Mouse (Mus musculus) monocyte, adult 2 months (primary cell): ENCODE results near the gene Dusp13.

ENCODE experiments used
- DNase-seq, 2 experiments: peaks; one replicate each; pipeline ENCODE4 v3.0.0; 2022; ENCODE audit warnings: low spot score in 2 of 2, low read depth in 1 of 2

The Dusp13 gene

GRCm38 (mm10) chr14:21747436-21748141 lies 3.4 kb downstream of the Dusp13 start:
- DNase-seq = no peak

DNA sequence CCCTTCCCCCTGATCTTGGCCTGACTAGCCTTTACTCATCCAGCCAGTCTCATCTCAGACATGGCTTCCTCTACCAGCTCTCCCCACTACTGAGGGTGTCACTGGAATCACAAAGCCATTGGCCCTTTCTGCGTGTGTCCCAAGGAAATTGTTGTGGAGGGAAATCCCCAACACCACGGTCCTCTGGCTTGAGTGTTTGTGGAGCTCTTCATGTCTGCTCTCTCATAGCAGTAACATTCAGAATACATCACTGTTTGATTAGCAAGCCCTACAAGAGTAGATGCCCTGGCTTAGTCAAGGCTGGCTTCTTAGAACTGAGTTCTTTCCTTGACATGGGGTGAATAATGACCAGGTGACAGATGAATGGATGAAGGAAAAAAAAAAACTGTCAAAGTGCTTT lies 4.1 kb downstream of the Dusp13 start:
- DNase-seq = no peak

GRCm38 (mm10) chr14:21746251-21746650 lies 4.7 kb downstream of the Dusp13 start:
- DNase-seq = no peak

GRCm38 (mm10) chr14:21745149-21745548 lies 5.8 kb downstream of the Dusp13 start:
- DNase-seq = peak; percentile 33 to 47

- no peak for DNase-seq
Measured at GRCm38 (mm10) chr14:21744169-21744568, 6.8 kb downstream of the Dusp13 start.

- no peak for DNase-seq
Measured at GRCm38 (mm10) chr14:21742441-21742840, 8.5 kb downstream of the Dusp13 start.

DNA sequence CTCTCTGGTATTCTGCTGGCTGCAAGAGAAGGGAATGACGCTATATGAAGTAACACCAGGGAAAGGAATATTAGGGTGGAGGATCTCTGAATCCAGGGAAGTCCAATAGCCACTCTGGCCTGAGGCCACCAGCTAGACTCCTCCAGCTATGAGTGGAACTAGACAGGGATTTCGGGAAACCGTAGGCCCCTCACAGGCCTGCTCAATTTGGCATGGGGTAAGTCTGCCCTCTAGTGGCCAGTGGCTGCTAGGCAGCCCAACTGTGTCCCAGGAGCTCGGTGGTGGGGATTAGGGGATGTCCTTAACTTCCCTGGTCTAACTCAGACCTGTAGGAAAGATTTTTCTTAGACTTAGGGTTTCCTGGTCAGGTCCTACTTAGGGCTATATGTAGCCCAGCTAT lies 9.2 kb downstream of the Dusp13 start:
- peak; percentile 33 to 58 for DNase-seq

DNA sequence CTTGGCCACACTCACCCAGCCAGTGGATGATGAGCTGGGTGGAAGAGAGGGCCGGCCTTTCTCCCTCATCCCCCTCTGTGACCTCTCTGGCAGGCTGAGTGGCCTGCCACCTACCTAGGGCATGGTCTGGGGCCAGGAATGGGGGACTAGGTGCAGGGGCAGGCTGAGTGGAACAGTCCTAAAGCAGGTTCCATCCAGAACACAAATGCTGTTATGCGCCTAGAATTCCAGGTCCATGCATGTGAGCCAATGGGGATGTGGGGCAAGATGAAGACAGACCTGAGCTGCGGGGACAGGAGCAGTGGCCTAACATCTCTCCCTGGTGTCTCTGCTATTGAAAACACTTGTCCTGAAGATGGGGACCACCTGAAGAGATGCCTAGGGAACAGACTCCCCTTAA lies 9.7 kb downstream of the Dusp13 start:
- DNase-seq = no peak

DNA sequence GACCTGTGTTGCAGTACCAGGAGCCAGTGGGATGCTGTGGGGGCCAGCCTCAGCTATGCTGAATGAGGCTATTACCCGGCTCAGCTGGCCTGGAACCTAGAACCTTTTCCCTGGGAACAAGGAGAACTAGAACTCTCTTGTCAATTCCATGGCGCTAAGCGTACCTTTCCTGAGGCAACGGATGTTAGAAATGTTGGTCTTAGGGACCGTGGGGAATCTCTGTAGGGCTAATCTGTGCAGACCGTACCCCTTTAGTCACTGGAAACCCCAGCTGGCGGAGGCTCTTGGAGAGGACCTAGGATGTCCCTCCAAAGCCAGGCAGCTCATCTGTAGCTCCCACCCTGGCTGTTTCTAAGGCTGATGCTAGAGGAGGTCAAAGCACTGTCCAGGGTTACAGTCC lies 10.6 kb downstream of the Dusp13 start:
- no peak for DNase-seq

- no peak for DNase-seq
Measured at GRCm38 (mm10) chr14:21733131-21733905, 17.7 kb downstream of the Dusp13 start.

DNA sequence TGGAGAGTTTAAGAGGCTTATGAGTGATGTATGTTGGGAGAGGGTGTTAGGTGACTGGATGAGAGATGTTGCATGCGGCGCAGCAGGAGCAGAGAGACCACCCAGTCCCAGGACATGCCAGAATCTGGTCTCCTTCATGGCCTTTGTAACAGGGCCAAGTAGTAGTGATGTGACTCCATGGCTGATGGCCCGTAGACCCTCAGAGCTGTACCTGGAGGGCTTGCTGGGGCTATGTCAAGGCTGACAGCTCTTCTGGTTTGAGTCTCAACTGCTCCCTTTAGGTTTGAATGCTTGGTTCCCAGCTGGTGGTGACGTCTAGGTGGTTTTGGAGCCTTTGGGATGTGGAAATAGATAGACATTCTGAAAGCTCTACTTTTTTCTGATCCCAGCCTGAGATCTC lies 21.0 kb downstream of the Dusp13 start:
- no peak for DNase-seq

DNA sequence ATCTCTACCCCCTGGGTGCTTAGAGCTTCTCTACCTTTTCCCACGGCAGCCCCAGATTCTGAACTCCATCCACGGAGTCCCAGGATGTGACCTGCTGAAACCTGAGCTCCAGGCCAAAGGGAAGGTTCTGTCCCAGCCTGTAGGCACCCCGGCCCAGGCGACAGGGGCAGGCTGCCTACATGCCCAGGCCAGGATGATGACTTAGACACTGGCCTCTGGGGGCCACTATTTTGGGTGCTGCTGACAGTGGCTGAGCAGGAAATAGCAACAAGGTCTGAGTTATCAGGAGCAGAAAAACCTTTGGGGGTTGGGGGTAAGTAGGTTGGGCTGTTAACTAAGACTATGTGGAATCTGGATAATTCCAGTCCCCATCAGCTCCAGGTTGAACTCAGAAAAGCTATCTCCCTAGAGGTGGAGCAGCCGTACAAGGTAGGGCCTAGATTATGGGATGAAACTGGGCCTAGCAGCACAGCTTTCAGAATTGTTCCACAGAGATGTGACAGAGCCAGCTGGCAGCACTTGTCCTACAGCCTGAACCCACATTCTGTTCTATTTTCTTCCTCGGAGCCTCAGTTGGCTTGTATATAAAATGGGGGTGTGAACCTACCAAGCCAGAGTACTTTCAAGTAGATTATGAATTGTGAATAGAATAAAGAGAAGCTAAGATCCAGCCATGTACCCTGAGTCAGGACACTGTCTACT lies 21.8 kb downstream of the Dusp13 start:
- no peak for DNase-seq

DNA sequence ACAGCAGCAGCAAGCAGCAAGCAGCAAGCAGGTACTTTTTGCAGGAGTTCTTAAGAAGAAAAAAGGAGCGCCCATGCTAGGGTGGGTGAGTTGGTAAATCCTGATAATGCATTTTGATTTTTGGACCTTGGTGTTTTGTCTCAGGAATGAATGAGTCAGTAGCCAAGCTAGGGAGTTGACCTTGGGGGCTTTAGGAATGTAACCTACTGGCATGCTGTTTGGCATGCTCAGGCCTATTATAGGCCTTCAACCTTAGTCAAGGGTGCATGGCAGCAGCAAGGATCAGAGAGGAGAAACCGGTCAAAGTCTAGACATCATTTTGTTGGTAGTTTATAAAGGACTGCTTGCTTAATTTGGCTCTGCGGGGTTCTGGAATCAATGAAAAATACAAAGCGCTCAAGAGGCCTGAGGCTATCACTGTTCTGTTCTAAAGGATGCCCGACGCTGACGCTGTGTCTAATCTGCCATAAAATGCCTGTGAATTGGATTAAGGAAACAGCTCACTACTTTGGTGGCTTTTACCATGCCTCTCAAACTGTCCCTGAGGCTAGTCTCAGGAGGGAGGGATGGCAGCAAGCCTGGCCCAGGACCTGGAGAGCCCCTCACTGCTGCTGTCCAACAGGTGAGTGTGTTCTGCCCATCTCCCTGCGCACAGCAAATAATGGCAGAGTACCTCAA lies 28.8 kb downstream of the Dusp13 start:
- DNase-seq = no peak

DNA sequence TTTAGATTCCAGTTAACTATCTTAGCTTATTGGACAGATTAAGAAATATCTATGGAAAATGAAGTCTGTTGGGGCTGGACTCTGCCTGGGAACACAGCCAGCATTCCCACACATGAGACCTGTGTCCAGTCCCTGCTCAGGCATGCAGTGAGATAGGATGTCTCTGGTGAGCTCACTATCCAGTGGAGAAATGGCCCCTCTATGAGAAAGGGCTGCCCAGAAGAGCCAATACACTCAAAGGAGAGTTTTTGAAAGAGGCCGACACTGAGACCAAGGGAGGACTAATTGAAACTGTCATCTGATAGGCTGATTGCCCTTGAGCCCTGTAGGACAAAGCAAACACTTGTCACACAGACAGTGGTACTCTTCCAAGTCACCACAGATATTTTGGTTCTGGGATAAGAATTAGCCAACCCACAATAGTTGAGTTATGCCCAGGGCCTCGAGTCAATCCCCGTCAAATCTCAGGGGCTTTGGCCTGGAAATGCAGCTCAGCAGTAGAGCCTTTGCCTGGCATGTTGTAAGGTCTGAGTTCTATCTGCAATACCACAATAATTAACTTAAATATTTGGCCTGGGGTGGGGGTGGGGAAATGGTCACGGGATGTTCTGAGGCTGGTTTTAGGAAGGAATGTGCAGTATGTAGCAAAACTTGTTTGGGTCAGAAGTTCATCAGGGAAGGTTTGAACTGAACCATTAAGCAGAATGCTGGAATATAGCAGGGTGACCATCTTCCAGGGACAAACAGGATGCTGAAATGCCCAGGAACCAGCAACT lies 30.4 kb downstream of the Dusp13 start:
- DNase-seq = no peak

GRCm38 (mm10) chr14:21719646-21720383 lies 31.2 kb downstream of the Dusp13 start:
- DNase-seq = no peak

GRCm38 (mm10) chr14:21714486-21714885 lies 36.5 kb downstream of the Dusp13 start, which contains the start of gene Dupd1:
Gene Dupd1 (minus strand): TSS chr14:21714576.
- DNase-seq = no peak

DNA sequence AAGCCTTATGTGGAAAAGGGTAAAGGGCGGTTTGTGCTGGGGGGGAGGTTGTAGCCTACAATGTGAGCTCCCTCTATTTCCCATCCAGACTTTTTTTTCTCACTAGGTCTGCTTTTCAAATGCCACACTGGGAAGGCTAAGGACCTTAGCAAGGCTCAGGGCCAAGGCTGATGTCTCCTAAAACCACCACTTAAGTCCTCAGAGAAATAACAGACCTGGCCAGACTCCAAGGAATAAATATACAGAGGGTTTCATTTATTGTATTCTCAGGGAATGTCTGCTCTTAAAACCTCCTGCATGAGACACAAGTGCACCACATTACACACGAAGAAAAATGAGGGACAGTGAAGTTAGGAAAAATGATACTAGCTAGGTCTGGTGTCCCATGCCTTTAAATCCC lies 39.8 kb downstream of the Dusp13 start:
- no peak for DNase-seq

- DNase-seq = no peak
Measured at GRCm38 (mm10) chr14:21709545-21709944, 41.4 kb downstream of the Dusp13 start.

GRCm38 (mm10) chr14:21706759-21707571 lies 44.0 kb downstream of the Dusp13 start:
- peak; percentile 57 to 70 for DNase-seq
